In genomic region chr3:135422856-135423607, GRCm38 (mm10) we compare ENCODE assay signal across 8 mouse cellular contexts. TPM values are rescaled to one million over a fixed set of nuclear protein-coding genes. Genes with fewer than 3 reads are reported as not detected.
DNase-seq lines count a peak whose midpoint lies in the region; ATAC-seq and TF ChIP-seq lines count a peak whose summit lies in the region.

No protein-coding gene starts in this region.

- peak overlapping the region; percentile 90 for H3K4me3 ChIP-seq in cortical plate, adult 2 months (ENCODE audit: insufficient read depth, low read length)

- peak; percentile 85 for ATAC-seq in inflammation-experienced regulatory T-cells, adult 6 months
- ATAC-seq in megakaryocyte progenitor cell, adult 5-6 weeks (replicated peaks; ENCODE audit: poor library complexity), result peak; percentile 81

- H3K27ac ChIP-seq in cortical plate, adult 2 months (ENCODE audit: insufficient read depth, low read length), result peak overlapping the region; percentile 98

- no peak for TF ChIP-seq CTCF in cortical plate, adult 2 months (IDR thresholded peaks at IDR 0.05; ENCODE audit: extremely low read depth, insufficient read depth, low read length)

- peak; percentile 90 for TF ChIP-seq POLR2A in cortical plate, adult 2 months (IDR thresholded peaks at IDR 0.05; ENCODE audit: extremely low read depth, insufficient read depth, low read length)

- H3K4me1 ChIP-seq in cortical plate, adult 2 months (ENCODE audit: control insufficient read depth, insufficient read depth, low read length), result no peaks in the 10 kb centered on the region

- intact Hi-C loops in left cerebral cortex, postnatal 10 days (cut with DNase I), result no loop called here

- peak; percentile 80 for DNase-seq in adipocyte (ENCODE audit: low spot score)
- peak; percentile 86 for DNase-seq in gastrocnemius, postnatal 10 days
- DNase-seq in left cerebral cortex, postnatal 10 days (ENCODE audit: extremely low spot score in 1 of 2, low spot score in 2 of 2), result peak; percentile 69 to 92
- peak; percentile 88 to 89 for DNase-seq in right cerebral cortex, postnatal 10 days (ENCODE audit: low spot score in 2 of 2)
- peak; percentile 79 for DNase-seq in urinary bladder, postnatal 14 days (ENCODE audit: low spot score)

RNA-seq across cellular contexts. Expression of gene Cisd2, which starts 0.7 kb away (rescaled TPM):
- polyA plus RNA-seq in cortical plate, adult 2 months (2012; rRNA removed), result 46.9 and 47.5 TPM in 2 replicates
- total RNA-seq in gastrocnemius, postnatal 10 days (2021), result 10 to 100 TPM; 21.3 to 21.8 TPM
- polyA plus RNA-seq in inflammation-experienced regulatory T-cells, adult 6 months (2017; shearing (Covaris generic)), result 10 to 100 TPM; 56.9 to 78.1 (median 68.0) TPM
- total RNA-seq in left cerebral cortex, postnatal 10 days (2021), result 10 to 100 TPM; 35.5 to 39.5 TPM
- 51.1 and 55.0 TPM in 2 replicates for total RNA-seq in megakaryocyte progenitor cell, adult 5-6 weeks (2015)
- 34.8 and 39.4 TPM in 2 replicates for total RNA-seq in megakaryocyte progenitor cell, adult 5-6 weeks (2017)

RNA-seq across cellular contexts. Expression of gene Ube2d3, which starts 14.9 kb away (rescaled TPM):
- polyA plus RNA-seq in cortical plate, adult 2 months (2012; rRNA removed), result 149 and 157 TPM in 2 replicates
- total RNA-seq in gastrocnemius, postnatal 10 days (2021), result 100 to 1,000 TPM; 340 to 341 TPM
- 100 to 1,000 TPM; 322 to 504 (median 355) TPM for polyA plus RNA-seq in inflammation-experienced regulatory T-cells, adult 6 months (2017; shearing (Covaris generic))
- 100 to 1,000 TPM; 258 to 268 TPM for total RNA-seq in left cerebral cortex, postnatal 10 days (2021)
- total RNA-seq in megakaryocyte progenitor cell, adult 5-6 weeks (2015), result 570 and 584 TPM in 2 replicates
- 744 and 755 TPM in 2 replicates for total RNA-seq in megakaryocyte progenitor cell, adult 5-6 weeks (2017)

Comparison
In these comparisons a context has a peak if more than half of its experiments do, and no peak if none do; other contexts are left out.
1. Peak in every context shown above with its lines: DNase-seq, ATAC-seq, H3K4me3 ChIP-seq and H3K27ac ChIP-seq.